Mouse (Mus musculus): ENCODE results near the gene Gm49510. TPM values are rescaled to one million over a fixed set of nuclear protein-coding genes. Genes with fewer than 3 reads are reported as not detected.
"Not testable (repeated sequence)": the region's sequence is repeated elsewhere in the genome, so short reads cannot be mapped to it uniquely, and the experiment has no call there.

Gm49510 gene
- polyA plus RNA-seq, 1 experiment from 2014 or later = 0.22 TPM

- H3K4me2 ChIP-seq (ENCODE audit: low read depth, low read length) = no peak overlapping the region; the same call in 1 of the 2 replicates
- H3K27me3 ChIP-seq (ENCODE audit: control insufficient read depth, insufficient read depth, low read depth, low read length) = no peaks in the 10 kb centered on the region
- 80% methylated on average over 5 of the region's 5 CpGs for WGBS (ENCODE audit: insufficient replicate concordance)
Observed at GRCm38 (mm10) chr15:78875537-78875936, 23.9 kb upstream of the Gm49510 start.

GRCm38 (mm10) chr15:78876258-78876696 lies 23.2 kb upstream of the Gm49510 start:
- H3K9ac ChIP-seq (ENCODE audit: low read depth, low read length) = peak overlapping the region; percentile 88
- H3K27me3 ChIP-seq (ENCODE audit: control insufficient read depth, insufficient read depth, low read depth, low read length) = no peaks in the 10 kb centered on the region
- peak overlapping the region; percentile 96 for H3K27ac ChIP-seq (ENCODE audit: low read length)
- peak overlapping the region; percentile 93 for H3K4me2 ChIP-seq (ENCODE audit: low read depth, low read length)
- peak overlapping the region; percentile 89 for H3K4me3 ChIP-seq (ENCODE audit: low read depth, low read length)
- no peaks in the 10 kb centered on the region for H3K36me3 ChIP-seq (ENCODE audit: control insufficient read depth, insufficient read depth)
- no peaks in the 10 kb centered on the region for H3K9me3 ChIP-seq (replicated peaks; ENCODE audit: control insufficient read depth, low read length)
- peak; percentile 33; the same call in 1 of the 2 replicates for ATAC-seq (ENCODE audit: low read depth)
- peaks cover 25% of the 10 kb centered on the region for H3K4me1 ChIP-seq (ENCODE audit: control insufficient read depth, low read depth, low read length)
- 0% methylated on average over 17 of the region's 17 CpGs for WGBS (ENCODE audit: insufficient replicate concordance)

More at GRCm38 (mm10) chr15:78875537-78875936, 23.9 kb upstream of the Gm49510 start:
- no peak for ATAC-seq (ENCODE audit: low read depth)
- peaks cover 25% of the 10 kb centered on the region for H3K4me1 ChIP-seq (ENCODE audit: control insufficient read depth, low read depth, low read length)
- peak overlapping the region; percentile 88 for H3K9ac ChIP-seq (ENCODE audit: low read depth, low read length)
- no peaks in the 10 kb centered on the region for H3K36me3 ChIP-seq (ENCODE audit: control insufficient read depth, insufficient read depth)
- no peak overlapping the region for H3K4me3 ChIP-seq (ENCODE audit: low read depth, low read length)
- H3K27ac ChIP-seq (ENCODE audit: low read length) = peak overlapping the region; percentile 96; the same call in 1 of the 2 replicates
- H3K9me3 ChIP-seq (replicated peaks; ENCODE audit: control insufficient read depth, low read length) = no peaks in the 10 kb centered on the region

- Histone ChIP-seq H3K9ac (ENCODE audit: low read depth, low read length) (peak within 1 kb of the TSS; percentile 88), H3K9me3 (replicated peaks; ENCODE audit: control insufficient read depth, low read length) (no peaks in the 10 kb centered on the region), H3K27me3 (ENCODE audit: control insufficient read depth, insufficient read depth, low read depth, low read length) (no peaks in the 10 kb centered on the region), H3K4me3 (ENCODE audit: low read depth, low read length) (peak within 1 kb of the TSS; percentile 89), H3K4me2 (ENCODE audit: low read depth, low read length) (peak within 1 kb of the TSS; percentile 93), H3K27ac (ENCODE audit: low read length) (peak within 1 kb of the TSS; percentile 96), H3K36me3 (ENCODE audit: control insufficient read depth, insufficient read depth) (no peaks in the 10 kb centered on the region; the same call in none of the 2 replicates), H3K4me1 (ENCODE audit: control insufficient read depth, low read depth, low read length) (peaks cover 25% of the 10 kb centered on the region)
- WGBS (ENCODE audit: insufficient replicate concordance) = under 1% methylated on average over 75 of the region's 95 CpGs
- peak; percentile 90 for ATAC-seq (ENCODE audit: low read depth)
Observed at GRCm38 (mm10) chr15:78876991-78877809, 22.3 kb upstream of the Gm49510 start, which contains the start of gene Gga1. Gene Gga1 (plus strand): TSS chr15:78877190.

GRCm38 (mm10) chr15:78877810-78878390 lies 21.6 kb upstream of the Gm49510 start:
- peak overlapping the region; percentile 89 for H3K4me3 ChIP-seq (ENCODE audit: low read depth, low read length)
- no peaks in the 10 kb centered on the region for H3K9me3 ChIP-seq (replicated peaks; ENCODE audit: control insufficient read depth, low read length)
- peaks cover 6% of the 10 kb centered on the region for H3K36me3 ChIP-seq (ENCODE audit: control insufficient read depth, insufficient read depth)
- H3K4me1 ChIP-seq (ENCODE audit: control insufficient read depth, low read depth, low read length) = peaks cover 25% of the 10 kb centered on the region
- no peaks in the 10 kb centered on the region for H3K27me3 ChIP-seq (ENCODE audit: control insufficient read depth, insufficient read depth, low read depth, low read length)
- H3K9ac ChIP-seq (ENCODE audit: low read depth, low read length) = peak overlapping the region; percentile 88
- WGBS (ENCODE audit: insufficient replicate concordance) = under 1% methylated on average over 17 of the region's 17 CpGs
- H3K27ac ChIP-seq (ENCODE audit: low read length) = peak overlapping the region; percentile 96
- no peak for ATAC-seq (ENCODE audit: low read depth)
- H3K4me2 ChIP-seq (ENCODE audit: low read depth, low read length) = peak overlapping the region; percentile 93

GRCm38 (mm10) chr15:78878792-78879516 lies 20.5 kb upstream of the Gm49510 start:
- H3K4me3 ChIP-seq (ENCODE audit: low read depth, low read length); ATAC-seq (ENCODE audit: low read depth); H3K9me3 ChIP-seq (replicated peaks; ENCODE audit: control insufficient read depth, low read length); H3K9ac ChIP-seq (ENCODE audit: low read depth, low read length); H3K27me3 ChIP-seq (ENCODE audit: control insufficient read depth, insufficient read depth, low read depth, low read length): not testable (repeated sequence)
- Histone ChIP-seq H3K27ac (ENCODE audit: low read length) (peak overlapping the region; percentile 11; the same call in 1 of the 2 replicates), H3K4me1 (ENCODE audit: control insufficient read depth, low read depth, low read length) (peaks cover 25% of the 10 kb centered on the region), H3K4me2 (ENCODE audit: low read depth, low read length) (peak overlapping the region; percentile 93; the same call in 1 of the 2 replicates), H3K36me3 (ENCODE audit: control insufficient read depth, insufficient read depth) (peaks cover 15% of the 10 kb centered on the region)
- WGBS (ENCODE audit: insufficient replicate concordance) = 29% methylated on average over 7 of the region's 7 CpGs

GRCm38 (mm10) chr15:78880432-78880831 lies 19.0 kb upstream of the Gm49510 start:
- WGBS (ENCODE audit: insufficient replicate concordance) = 84% methylated on average over 8 of the region's 8 CpGs
- no peak for ATAC-seq (ENCODE audit: low read depth)
- Histone ChIP-seq H3K4me2 (ENCODE audit: low read depth, low read length) (no peak overlapping the region), H3K27me3 (ENCODE audit: control insufficient read depth, insufficient read depth, low read depth, low read length) (no peaks in the 10 kb centered on the region), H3K9ac (ENCODE audit: low read depth, low read length) (no peak overlapping the region), H3K36me3 (ENCODE audit: control insufficient read depth, insufficient read depth) (peaks cover 18% of the 10 kb centered on the region), H3K27ac (ENCODE audit: low read length) (no peak overlapping the region), H3K4me3 (ENCODE audit: low read depth, low read length) (no peak overlapping the region), H3K9me3 (replicated peaks; ENCODE audit: control insufficient read depth, low read length) (no peaks in the 10 kb centered on the region), H3K4me1 (ENCODE audit: control insufficient read depth, low read depth, low read length) (peaks cover 25% of the 10 kb centered on the region)

DNA sequence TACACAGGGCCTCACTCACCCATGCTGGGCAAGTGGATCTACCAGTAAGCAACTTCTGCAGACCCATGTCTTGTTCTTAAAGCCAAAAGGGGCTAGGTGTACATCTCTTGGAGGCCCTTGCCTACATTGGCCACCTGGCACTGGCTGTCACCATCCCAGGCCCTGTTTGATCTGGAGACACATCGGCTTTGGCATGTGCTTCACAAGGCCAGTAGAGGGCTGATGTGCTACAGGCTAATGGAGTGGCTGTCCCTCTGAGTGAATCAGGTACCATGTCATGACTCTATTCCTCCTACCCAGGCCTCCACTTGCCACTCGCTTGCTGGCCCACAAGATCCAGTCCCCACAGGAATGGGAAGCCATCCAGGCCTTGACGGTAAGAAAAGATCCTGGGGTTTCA lies 17.6 kb upstream of the Gm49510 start:
- Histone ChIP-seq H3K27ac (ENCODE audit: low read length) (no peak overlapping the region), H3K4me2 (ENCODE audit: low read depth, low read length) (no peak overlapping the region), H3K9me3 (replicated peaks; ENCODE audit: control insufficient read depth, low read length) (no peaks in the 10 kb centered on the region), H3K9ac (ENCODE audit: low read depth, low read length) (no peak overlapping the region), H3K27me3 (ENCODE audit: control insufficient read depth, insufficient read depth, low read depth, low read length) (no peaks in the 10 kb centered on the region), H3K4me3 (ENCODE audit: low read depth, low read length) (no peak overlapping the region), H3K4me1 (ENCODE audit: control insufficient read depth, low read depth, low read length) (peaks cover 13% of the 10 kb centered on the region), H3K36me3 (ENCODE audit: control insufficient read depth, insufficient read depth) (peaks cover 26% of the 10 kb centered on the region)
- no peak for ATAC-seq (ENCODE audit: low read depth)
- WGBS (ENCODE audit: insufficient replicate concordance) = 77% methylated on average over 3 of the region's 3 CpGs

DNA sequence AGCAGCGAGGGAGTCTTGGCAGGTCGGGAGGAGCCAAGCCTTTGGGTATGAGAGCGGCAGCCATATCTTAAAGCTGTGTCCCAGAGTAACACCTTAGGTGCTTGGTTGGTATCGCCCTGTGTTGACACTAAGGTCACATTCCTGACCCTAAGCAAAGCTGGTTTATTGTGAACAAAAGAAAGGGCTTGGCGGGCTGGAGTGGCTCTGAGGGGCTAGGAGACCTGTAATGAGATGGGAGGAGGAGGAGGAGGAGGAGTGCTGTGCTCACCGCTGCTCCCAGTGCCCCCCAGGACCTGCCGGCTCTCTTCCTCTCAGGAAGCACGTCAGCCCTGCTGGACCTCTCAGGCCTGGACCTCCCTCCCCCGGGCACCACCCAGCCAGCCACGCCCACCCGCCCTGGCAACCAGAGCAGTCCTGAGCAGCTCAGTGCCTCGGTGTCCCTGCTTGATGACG lies 10.0 kb upstream of the Gm49510 start:
- Histone ChIP-seq H3K9me3 (replicated peaks; ENCODE audit: control insufficient read depth, low read length) (no peaks in the 10 kb centered on the region), H3K4me2 (ENCODE audit: low read depth, low read length) (no peak overlapping the region), H3K9ac (ENCODE audit: low read depth, low read length) (peak overlapping the region; percentile 1; the same call in 1 of the 2 replicates), H3K4me1 (ENCODE audit: control insufficient read depth, low read depth, low read length) (peaks cover 32% of the 10 kb centered on the region), H3K27ac (ENCODE audit: low read length) (no peak overlapping the region), H3K27me3 (ENCODE audit: control insufficient read depth, insufficient read depth, low read depth, low read length) (no peaks in the 10 kb centered on the region), H3K4me3 (ENCODE audit: low read depth, low read length) (no peak overlapping the region), H3K36me3 (ENCODE audit: control insufficient read depth, insufficient read depth) (peaks cover 18% of the 10 kb centered on the region)
- ATAC-seq (ENCODE audit: low read depth) = peak; percentile 49; the same call in 1 of the 2 replicates
- 36% methylated on average over 13 of the region's 13 CpGs for WGBS (ENCODE audit: insufficient replicate concordance)

All from liver, embryonic 16.5 days (tissue).